Mouse (Mus musculus) kidney, adult 2 months (tissue): ENCODE measurements around the gene Kcng1.

Experiments used
- CTCF ChIP-seq: fragments of 200-500 bp; conservative IDR thresholded peaks from 2 replicates; pipeline ENCODE4 v1.5.1; 2011; ENCODE audit warnings: low read depth, mild to moderate bottlenecking, control low read depth, low read length, moderate library complexity, mixed read lengths; ENCODE audit not compliant: insufficient read depth, insufficient read length
- POLR2A ChIP-seq: fragments of 200-500 bp; IDR thresholded peaks from one replicate; pipeline ENCODE4 v1.6.1; 2011; ENCODE audit warnings: low read depth, low read length, control low read depth

- no peak for TF ChIP-seq POLR2A
- no peak for TF ChIP-seq CTCF
Observed at GRCm38 (mm10) chr2:168233286-168233685, 48.2 kb downstream of the Kcng1 start.
